Mouse (Mus musculus): Measurements from ENCODE around the gene Sh2b2. TPM values are rescaled to one million over a fixed set of nuclear protein-coding genes. Genes with fewer than 3 reads are reported as not detected.

Gene Sh2b2
- polyA plus RNA-seq (2015; fragmentation: Nextera tagmentation; extraction: Ambion mirVana) = 30.3 and 33.3 TPM in 2 replicates

- Histone ChIP-seq H3K27ac (ENCODE audit: low read length) (no peak within 1 kb of the TSS), H3K27me3 (replicated peaks; ENCODE audit: control insufficient read depth, insufficient read depth, low read length) (no peaks in the 10 kb centered on the region), H3K9ac (replicated peaks; ENCODE audit: low read depth, low read length) (peak within 1 kb of the TSS; percentile 95), H3K4me2 (ENCODE audit: low read length) (peak within 1 kb of the TSS; percentile 93), H3K36me3 (ENCODE audit: control insufficient read depth, insufficient read depth) (peaks cover 3% of the 10 kb centered on the region; the same call in 1 of the 2 replicates), H3K9me3 (ENCODE audit: control insufficient read depth, low read length) (no peaks in the 10 kb centered on the region), H3K4me1 (replicated peaks; ENCODE audit: control insufficient read depth, insufficient read depth, low read length) (peaks cover 24% of the 10 kb centered on the region), H3K4me3 (replicated peaks; ENCODE audit: low read length) (peak within 1 kb of the TSS; percentile 88)
- ATAC-seq = no peak
- WGBS = 86% methylated on average over 2 of the region's 2 CpGs
Observed at GRCm38 (mm10) chr5:136246452-136246838, at the start of gene Sh2b2. Gene Sh2b2, minus strand, starts transcription at chr5:136246556.

DNA sequence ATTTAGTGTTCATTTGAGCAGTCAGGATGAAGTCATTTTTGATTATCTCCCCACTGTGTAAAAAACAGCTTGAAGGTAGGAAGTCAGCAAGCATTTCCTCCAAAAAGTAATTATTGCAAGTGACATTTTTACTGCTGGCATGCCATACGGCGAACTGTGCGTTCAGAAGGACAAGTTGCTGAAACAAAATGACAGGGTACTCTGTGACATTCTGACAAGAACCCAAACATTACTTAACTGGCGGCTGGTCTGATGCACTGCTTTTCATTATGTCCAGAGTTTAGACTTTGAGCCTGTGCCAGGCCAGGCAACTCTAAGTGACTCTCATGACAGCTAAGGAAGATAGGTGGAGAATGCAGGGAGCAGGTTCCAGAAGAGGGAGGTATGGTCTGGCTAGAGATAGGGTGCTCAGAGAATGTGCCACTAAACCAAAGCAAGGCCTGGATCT, 46.6 kb upstream of the Sh2b2 start:
- peak; percentile 62 for ATAC-seq
- Histone ChIP-seq H3K9ac (replicated peaks; ENCODE audit: low read depth, low read length) (no peak overlapping the region), H3K27ac (ENCODE audit: low read length) (peak overlapping the region; percentile 89), H3K4me3 (replicated peaks; ENCODE audit: low read length) (no peak overlapping the region), H3K27me3 (replicated peaks; ENCODE audit: control insufficient read depth, insufficient read depth, low read length) (no peaks in the 10 kb centered on the region), H3K4me2 (ENCODE audit: low read length) (no peak overlapping the region), H3K36me3 (ENCODE audit: control insufficient read depth, insufficient read depth) (no peaks in the 10 kb centered on the region), H3K9me3 (ENCODE audit: control insufficient read depth, low read length) (no peaks in the 10 kb centered on the region), H3K4me1 (replicated peaks; ENCODE audit: control insufficient read depth, insufficient read depth, low read length) (peaks cover 34% of the 10 kb centered on the region)
- 30% methylated on average over 4 of the region's 4 CpGs for WGBS

DNA sequence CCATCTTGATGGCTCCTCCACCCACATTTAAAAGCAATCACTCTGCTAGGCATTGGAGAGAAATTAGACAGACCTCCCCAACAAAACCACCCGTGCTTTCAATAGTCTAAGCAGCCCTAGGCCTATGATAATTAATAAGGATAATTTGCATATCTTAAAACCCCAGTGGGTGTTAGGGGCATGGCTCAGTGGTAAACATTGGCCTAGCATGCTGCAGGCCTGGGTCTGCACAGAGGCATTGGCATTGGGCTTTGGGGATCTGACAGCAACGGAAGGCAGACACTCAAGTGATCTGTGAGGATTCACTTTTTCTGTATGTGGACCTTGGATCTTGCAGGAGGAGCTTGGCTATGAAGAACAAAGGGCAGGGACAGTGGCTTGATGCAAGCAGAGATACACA, 46.0 kb upstream of the Sh2b2 start:
- no peaks in the 10 kb centered on the region for H3K36me3 ChIP-seq (ENCODE audit: control insufficient read depth, insufficient read depth)
- no peak overlapping the region for H3K4me3 ChIP-seq (replicated peaks; ENCODE audit: low read length)
- peaks cover 28% of the 10 kb centered on the region for H3K4me1 ChIP-seq (replicated peaks; ENCODE audit: control insufficient read depth, insufficient read depth, low read length)
- ATAC-seq = peak; percentile 47
- H3K9ac ChIP-seq (replicated peaks; ENCODE audit: low read depth, low read length) = no peak overlapping the region
- H3K4me2 ChIP-seq (ENCODE audit: low read length) = peak overlapping the region; percentile 2; the same call in 1 of the 2 replicates
- 24% methylated on average over 2 of the region's 2 CpGs for whole genome bisulfite sequencing
- no peaks in the 10 kb centered on the region for H3K27me3 ChIP-seq (replicated peaks; ENCODE audit: control insufficient read depth, insufficient read depth, low read length)
- no peaks in the 10 kb centered on the region for H3K9me3 ChIP-seq (ENCODE audit: control insufficient read depth, low read length)
- H3K27ac ChIP-seq (ENCODE audit: low read length) = peak overlapping the region; percentile 89

- no peak overlapping the region for H3K4me3 ChIP-seq (replicated peaks; ENCODE audit: low read length)
- H3K9me3 ChIP-seq (ENCODE audit: control insufficient read depth, low read length) = no peaks in the 10 kb centered on the region
- no peak for ATAC-seq
- WGBS = 95% methylated on average over 2 of the region's 2 CpGs
- peaks cover 1% of the 10 kb centered on the region; the same call in 1 of the 2 replicates for H3K36me3 ChIP-seq (ENCODE audit: control insufficient read depth, insufficient read depth)
- no peaks in the 10 kb centered on the region for H3K27me3 ChIP-seq (replicated peaks; ENCODE audit: control insufficient read depth, insufficient read depth, low read length)
- H3K4me2 ChIP-seq (ENCODE audit: low read length) = no peak overlapping the region
- H3K27ac ChIP-seq (ENCODE audit: low read length) = peak overlapping the region; percentile 42; the same call in 1 of the 2 replicates
- H3K4me1 ChIP-seq (replicated peaks; ENCODE audit: control insufficient read depth, insufficient read depth, low read length) = peaks cover 20% of the 10 kb centered on the region
- H3K9ac ChIP-seq (replicated peaks; ENCODE audit: low read depth, low read length) = no peak overlapping the region
Observed at GRCm38 (mm10) chr5:136291562-136291961, 45.2 kb upstream of the Sh2b2 start.

DNA sequence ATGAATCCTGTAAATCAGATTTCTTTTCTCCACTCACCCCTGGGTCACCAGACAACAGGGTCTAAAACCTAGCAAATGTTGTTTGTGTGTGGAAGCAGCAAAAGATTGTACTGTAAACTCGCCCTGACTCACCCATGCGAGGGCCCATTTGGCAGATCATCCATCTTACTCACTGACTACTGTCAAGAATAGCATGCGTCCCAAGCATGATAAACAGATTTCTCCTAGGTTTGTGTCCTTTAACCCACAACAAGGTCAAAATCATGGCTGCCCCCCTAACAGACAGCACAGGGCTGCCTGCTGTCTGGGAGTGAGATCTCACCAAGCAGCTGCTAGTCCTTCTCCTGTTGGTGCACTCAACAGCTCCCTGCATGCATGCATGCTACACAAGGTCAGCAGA, 43.4 kb upstream of the Sh2b2 start:
- H3K9me3 ChIP-seq (ENCODE audit: control insufficient read depth, low read length) = no peaks in the 10 kb centered on the region
- no peak overlapping the region for H3K4me2 ChIP-seq (ENCODE audit: low read length)
- no peak overlapping the region for H3K27ac ChIP-seq (ENCODE audit: low read length)
- H3K4me3 ChIP-seq (replicated peaks; ENCODE audit: low read length) = no peak overlapping the region
- H3K27me3 ChIP-seq (replicated peaks; ENCODE audit: control insufficient read depth, insufficient read depth, low read length) = no peaks in the 10 kb centered on the region
- 93% methylated on average over 3 of the region's 3 CpGs for WGBS
- H3K36me3 ChIP-seq (ENCODE audit: control insufficient read depth, insufficient read depth) = peaks cover 10% of the 10 kb centered on the region
- no peak for ATAC-seq
- peaks cover 19% of the 10 kb centered on the region for H3K4me1 ChIP-seq (replicated peaks; ENCODE audit: control insufficient read depth, insufficient read depth, low read length)
- H3K9ac ChIP-seq (replicated peaks; ENCODE audit: low read depth, low read length) = no peak overlapping the region

DNA sequence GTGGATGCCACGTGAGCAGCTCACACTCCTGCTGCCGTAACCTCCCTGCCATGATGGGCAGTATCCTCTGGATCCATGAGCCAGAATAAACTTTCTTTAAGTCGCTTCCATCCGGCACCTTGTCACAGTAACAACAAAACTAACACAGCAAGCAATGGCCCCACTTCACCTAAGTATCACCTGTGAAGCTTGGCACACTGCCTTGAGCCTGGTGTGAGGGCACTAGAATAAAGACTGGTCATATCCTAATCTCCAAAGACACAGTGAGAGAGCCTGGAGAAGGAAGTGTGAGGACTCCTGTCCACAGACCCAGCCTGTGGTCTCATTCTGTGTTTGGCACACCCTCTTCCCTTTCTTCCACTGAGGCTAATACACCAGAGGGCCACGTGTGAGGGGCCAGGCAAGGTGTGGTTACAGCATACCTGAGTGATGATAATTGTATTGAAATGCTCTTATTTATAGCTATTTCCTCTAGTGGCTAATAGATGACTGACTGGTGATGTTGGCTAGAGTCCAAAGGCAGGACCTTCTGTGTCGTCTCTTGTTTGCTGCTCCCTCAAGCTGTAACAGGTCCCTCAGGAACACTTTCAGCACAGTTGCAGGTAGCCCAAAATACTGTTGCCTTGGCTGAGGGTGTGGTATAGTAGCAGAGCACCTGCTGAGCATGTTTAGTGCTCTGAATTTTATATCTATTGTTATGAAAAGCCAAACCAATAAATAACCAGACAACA, 42.2 kb upstream of the Sh2b2 start:
- no peaks in the 10 kb centered on the region for H3K27me3 ChIP-seq (replicated peaks; ENCODE audit: control insufficient read depth, insufficient read depth, low read length)
- no peak overlapping the region for H3K4me2 ChIP-seq (ENCODE audit: low read length)
- H3K4me1 ChIP-seq (replicated peaks; ENCODE audit: control insufficient read depth, insufficient read depth, low read length) = peaks cover 18% of the 10 kb centered on the region
- H3K4me3 ChIP-seq (replicated peaks; ENCODE audit: low read length) = no peak overlapping the region
- H3K9me3 ChIP-seq (ENCODE audit: control insufficient read depth, low read length) = no peaks in the 10 kb centered on the region
- no peak for ATAC-seq
- H3K27ac ChIP-seq (ENCODE audit: low read length) = no peak overlapping the region
- WGBS = 82% methylated on average over 6 of the region's 6 CpGs
- no peak overlapping the region for H3K9ac ChIP-seq (replicated peaks; ENCODE audit: low read depth, low read length)
- H3K36me3 ChIP-seq (ENCODE audit: control insufficient read depth, insufficient read depth) = peaks cover 13% of the 10 kb centered on the region

GRCm38 (mm10) chr5:136286566-136286965, 40.2 kb upstream of the Sh2b2 start:
- Histone ChIP-seq H3K4me3 (replicated peaks; ENCODE audit: low read length) (no peak overlapping the region), H3K4me1 (replicated peaks; ENCODE audit: control insufficient read depth, insufficient read depth, low read length) (peaks cover under 1% of the 10 kb centered on the region; the same call in 1 of the 2 replicates), H3K36me3 (ENCODE audit: control insufficient read depth, insufficient read depth) (peaks cover 18% of the 10 kb centered on the region), H3K9ac (replicated peaks; ENCODE audit: low read depth, low read length) (no peak overlapping the region), H3K4me2 (ENCODE audit: low read length) (no peak overlapping the region), H3K27me3 (replicated peaks; ENCODE audit: control insufficient read depth, insufficient read depth, low read length) (no peaks in the 10 kb centered on the region), H3K27ac (ENCODE audit: low read length) (no peak overlapping the region), H3K9me3 (ENCODE audit: control insufficient read depth, low read length) (no peaks in the 10 kb centered on the region)
- ATAC-seq = no peak
- 87% methylated on average over 6 of the region's 6 CpGs for WGBS

DNA sequence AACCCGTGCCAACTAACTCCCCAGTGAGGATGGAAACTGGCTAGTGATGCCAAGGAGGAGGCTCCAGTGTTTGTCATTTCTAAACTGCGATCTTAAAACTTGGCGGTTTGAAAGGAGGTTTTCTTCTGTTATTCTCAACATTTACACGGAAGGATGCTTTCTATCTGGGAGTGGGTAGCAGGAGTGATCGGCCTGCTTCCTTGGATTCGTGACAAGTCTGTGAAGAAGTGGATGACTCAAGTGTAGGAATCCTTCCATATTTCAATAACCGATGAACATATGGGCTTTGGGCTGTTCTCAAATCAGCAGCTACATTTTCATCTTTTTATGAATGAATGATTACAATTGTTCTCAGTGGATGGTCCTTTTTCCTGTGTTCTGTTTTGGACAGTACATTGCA, 38.8 kb upstream of the Sh2b2 start:
- Histone ChIP-seq H3K27me3 (replicated peaks; ENCODE audit: control insufficient read depth, insufficient read depth, low read length) (no peaks in the 10 kb centered on the region), H3K9ac (replicated peaks; ENCODE audit: low read depth, low read length) (no peak overlapping the region), H3K36me3 (ENCODE audit: control insufficient read depth, insufficient read depth) (peaks cover 18% of the 10 kb centered on the region), H3K4me1 (replicated peaks; ENCODE audit: control insufficient read depth, insufficient read depth, low read length) (no peaks in the 10 kb centered on the region), H3K27ac (ENCODE audit: low read length) (no peak overlapping the region), H3K9me3 (ENCODE audit: control insufficient read depth, low read length) (no peaks in the 10 kb centered on the region), H3K4me3 (replicated peaks; ENCODE audit: low read length) (no peak overlapping the region), H3K4me2 (ENCODE audit: low read length) (no peak overlapping the region)
- ATAC-seq = no peak
- WGBS = 71% methylated on average over 7 of the region's 7 CpGs

DNA sequence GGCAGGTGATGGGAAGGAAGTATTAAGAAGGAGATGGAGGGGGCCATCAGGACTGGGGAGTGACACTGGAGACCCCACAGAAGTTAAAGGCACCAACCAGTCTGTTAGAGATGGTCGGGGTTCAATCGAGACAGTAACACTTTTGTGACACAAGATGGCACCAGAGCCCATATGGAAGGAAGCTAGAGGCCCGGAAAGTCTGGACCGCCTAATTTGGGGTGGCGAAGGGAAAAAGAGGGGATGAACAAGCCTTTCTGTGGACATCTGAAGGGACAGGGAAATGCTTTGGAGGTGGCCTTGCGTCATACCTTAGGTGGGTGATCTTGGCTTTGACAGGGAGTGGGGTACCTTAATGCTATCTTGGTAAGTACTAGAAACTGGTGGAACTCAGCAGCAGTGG, 35.0 kb upstream of the Sh2b2 start:
- ATAC-seq = peak; percentile 18; the same call in 1 of the 2 replicates
- no peak overlapping the region for H3K4me2 ChIP-seq (ENCODE audit: low read length)
- no peaks in the 10 kb centered on the region for H3K4me1 ChIP-seq (replicated peaks; ENCODE audit: control insufficient read depth, insufficient read depth, low read length)
- no peaks in the 10 kb centered on the region for H3K9me3 ChIP-seq (ENCODE audit: control insufficient read depth, low read length)
- H3K4me3 ChIP-seq (replicated peaks; ENCODE audit: low read length) = no peak overlapping the region
- 49% methylated on average over 6 of the region's 6 CpGs for WGBS
- H3K36me3 ChIP-seq (ENCODE audit: control insufficient read depth, insufficient read depth) = peaks cover 33% of the 10 kb centered on the region
- no peak overlapping the region for H3K9ac ChIP-seq (replicated peaks; ENCODE audit: low read depth, low read length)
- no peak overlapping the region for H3K27ac ChIP-seq (ENCODE audit: low read length)
- no peaks in the 10 kb centered on the region for H3K27me3 ChIP-seq (replicated peaks; ENCODE audit: control insufficient read depth, insufficient read depth, low read length)

Data from forebrain, embryonic 16.5 days (tissue).